Mouse (Mus musculus) hindbrain, embryonic 16.5 days (tissue): Measurements from ENCODE around the gene Mapk11. TPM values are rescaled to one million over a fixed set of nuclear protein-coding genes. Genes with fewer than 3 reads are reported as not detected.

Experiments
- ATAC-seq: fragments of 200-750 bp; cut with Nextera tagmentation; 2 replicates; pipeline ENCODE4 v1.8.0; 2017; ENCODE audit warnings: moderate TSS enrichment, moderate library complexity
- H3K27ac ChIP-seq: fragments of 300-500 bp; sonication (generic); 2 replicates; pipeline ENCODE4 v1.5.1; 2014; ENCODE audit warnings: low read depth, mild to moderate bottlenecking, control low read depth, low read length, moderate library complexity
- H3K27me3 ChIP-seq: fragments of 300-500 bp; sonication (generic); replicated peaks from 2 replicates; pipeline ENCODE4 v1.6.1; 2014; ENCODE audit warnings: low read length; ENCODE audit not compliant: control insufficient read depth, insufficient read depth
- H3K36me3 ChIP-seq: fragments of 300-500 bp; sonication (generic); 2 replicates; pipeline ENCODE4 v1.6.1; 2014; ENCODE audit warnings: mild to moderate bottlenecking, low read length, moderate library complexity, mixed read lengths; ENCODE audit not compliant: control insufficient read depth, insufficient read depth
- H3K4me1 ChIP-seq: fragments of 300-500 bp; sonication (generic); 2 replicates; pipeline ENCODE4 v1.6.1; 2014; ENCODE audit warnings: low read depth, low read length; ENCODE audit not compliant: control insufficient read depth, insufficient read depth
- H3K4me2 ChIP-seq: fragments of 300-500 bp; sonication (generic); 2 replicates; pipeline ENCODE4 v1.6.1; 2014; ENCODE audit warnings: mild to moderate bottlenecking, low read length, control low read depth, moderate library complexity
- H3K4me3 ChIP-seq: fragments of 300-500 bp; sonication (generic); 2 replicates; pipeline ENCODE4 v1.5.1; 2014; ENCODE audit warnings: mild to moderate bottlenecking, low read length, control low read depth, moderate library complexity
- H3K9ac ChIP-seq: fragments of 300-500 bp; sonication (generic); 2 replicates; pipeline ENCODE4 v1.6.1; 2014; ENCODE audit warnings: low read depth, mild to moderate bottlenecking, control low read depth, low read length, moderate library complexity
- H3K9me3 ChIP-seq: fragments of 300-500 bp; sonication (generic); 2 replicates; pipeline ENCODE4 v1.6.1; 2014; ENCODE audit warnings: mild to moderate bottlenecking, low read length, moderate library complexity; ENCODE audit not compliant: control insufficient read depth
- WGBS: fragments of 180-500 bp; shearing (Covaris S2); extraction: QIAGEN DNeasy Blood & Tissue Kit; methylation state at CpG from one replicate; pipeline ENCODE4 v1.1.7; 2014; 5-methylcytosine and 5-hydroxymethylcytosine counted together
- polyA plus RNA-seq: library from polyadenylated mRNA; unstranded; fragments of >200 nt; fragmentation: Nextera tagmentation; extraction: Ambion mirVana; gene quantifications from 2 replicates; pipeline ENCODE4 v1.2.1, GENCODE M21; 2015

Mapk11 gene
- polyA plus RNA-seq, 1 experiment from 2014 or later = 23.7 TPM

DNA sequence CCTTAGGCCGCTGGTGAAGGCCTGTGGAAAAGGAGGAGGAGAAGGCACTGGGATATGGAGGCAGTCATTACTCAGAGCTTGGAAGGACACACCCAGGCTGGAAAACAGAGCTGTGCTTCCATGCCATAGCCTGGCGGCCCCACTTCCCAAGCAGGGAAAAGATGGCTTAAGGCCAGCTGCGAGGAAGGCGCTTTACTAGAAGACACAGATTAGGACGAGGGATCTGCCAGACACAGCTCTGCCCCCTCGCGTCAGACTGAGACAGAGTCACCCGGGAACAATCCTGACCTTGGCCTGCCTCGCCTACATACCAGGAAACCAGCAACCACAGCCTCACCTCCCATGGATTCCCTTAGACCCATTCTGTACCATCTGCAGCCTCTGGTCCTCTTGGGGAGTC is 39.3 kb downstream of the Mapk11 start:
- Histone ChIP-seq H3K36me3 (peaks cover 52% of the 10 kb centered on the region), H3K27ac (no peak overlapping the region), H3K4me3 (no peak overlapping the region), H3K27me3 (no peaks in the 10 kb centered on the region), H3K9me3 (no peaks in the 10 kb centered on the region), H3K4me2 (no peak overlapping the region), H3K4me1 (no peaks in the 10 kb centered on the region), H3K9ac (no peak overlapping the region)
- WGBS = 88% methylated on average over 9 of the region's 9 CpGs
- no peak for ATAC-seq

DNA sequence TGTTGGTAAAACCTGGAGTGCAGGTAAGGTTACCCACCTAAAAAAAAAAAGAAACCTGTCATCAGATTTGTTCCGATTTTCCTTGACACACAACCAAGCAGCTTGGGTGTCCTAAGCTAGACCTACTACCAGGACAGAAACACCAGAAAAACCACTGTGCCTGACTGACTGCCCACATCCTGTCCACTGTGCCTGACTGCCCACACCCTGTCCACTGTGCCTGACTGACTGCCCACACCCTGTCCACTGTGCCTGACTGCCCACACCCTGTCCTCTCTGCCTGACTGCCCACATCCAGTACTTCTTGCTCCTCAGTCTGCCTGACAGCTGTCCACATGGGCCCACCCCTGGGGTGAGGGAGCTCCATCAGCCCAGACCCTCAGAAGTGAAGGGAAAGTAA is 42.5 kb downstream of the Mapk11 start:
- WGBS = 86% methylated on average over 1 of the region's 1 CpGs
- Histone ChIP-seq H3K4me2 (no peak overlapping the region), H3K9me3 (no peaks in the 10 kb centered on the region), H3K4me3 (no peak overlapping the region), H3K36me3 (peaks cover 64% of the 10 kb centered on the region), H3K27me3 (no peaks in the 10 kb centered on the region), H3K4me1 (no peaks in the 10 kb centered on the region), H3K9ac (no peak overlapping the region), H3K27ac (no peak overlapping the region)
- ATAC-seq = no peak

DNA sequence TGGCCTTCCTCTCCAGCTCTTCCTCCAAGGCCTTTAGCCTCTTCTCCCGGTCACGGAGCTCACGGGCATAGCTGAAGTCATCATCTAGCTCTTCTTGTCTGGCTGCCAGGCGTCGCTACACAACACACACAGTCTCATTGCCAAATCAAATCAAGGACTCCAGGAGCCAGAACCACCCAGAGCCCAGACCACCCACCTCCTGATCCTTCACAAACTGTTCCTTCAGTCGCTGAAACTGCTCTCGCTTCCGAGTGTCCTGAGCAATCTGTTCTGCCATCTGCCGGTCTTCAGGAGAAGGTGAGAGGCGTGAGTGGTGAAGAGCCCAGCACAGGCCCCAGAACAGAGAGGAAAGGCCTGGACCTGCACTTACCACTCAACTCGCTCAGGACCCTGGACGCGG is 43.4 kb downstream of the Mapk11 start:
- H3K4me3 ChIP-seq = no peak overlapping the region
- WGBS = 92% methylated on average over 13 of the region's 13 CpGs
- no peak overlapping the region for H3K27ac ChIP-seq
- peaks cover 70% of the 10 kb centered on the region for H3K36me3 ChIP-seq
- no peaks in the 10 kb centered on the region for H3K9me3 ChIP-seq
- no peak for ATAC-seq
- H3K4me2 ChIP-seq = no peak overlapping the region
- no peaks in the 10 kb centered on the region for H3K4me1 ChIP-seq
- H3K9ac ChIP-seq = no peak overlapping the region; the same call in 1 of the 2 replicates
- no peaks in the 10 kb centered on the region for H3K27me3 ChIP-seq

DNA sequence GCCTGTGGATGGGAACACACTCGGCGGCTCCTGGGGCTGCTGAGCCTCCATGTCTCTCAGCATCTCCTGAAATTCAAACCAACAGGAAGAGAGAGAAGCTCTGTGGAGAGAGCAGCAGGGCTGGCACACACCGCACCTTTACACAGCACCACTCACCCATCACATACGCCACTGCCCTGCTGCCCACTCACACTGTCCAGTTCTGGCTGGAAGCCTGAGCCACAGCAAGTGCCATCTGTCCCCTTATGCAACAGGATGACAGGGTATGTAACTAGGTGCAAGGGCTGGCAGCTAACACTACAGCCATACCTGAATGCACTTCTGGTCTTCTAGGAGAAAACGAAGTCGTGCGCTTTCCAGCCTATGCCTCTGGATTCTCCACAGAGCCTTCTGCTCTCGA is 45.0 kb downstream of the Mapk11 start:
- Histone ChIP-seq H3K4me3 (no peak overlapping the region), H3K4me1 (no peaks in the 10 kb centered on the region), H3K27me3 (no peaks in the 10 kb centered on the region), H3K9me3 (no peaks in the 10 kb centered on the region), H3K9ac (no peak overlapping the region), H3K36me3 (peaks cover 74% of the 10 kb centered on the region), H3K27ac (no peak overlapping the region), H3K4me2 (no peak overlapping the region)
- ATAC-seq = no peak
- whole genome bisulfite sequencing = 93% methylated on average over 8 of the region's 8 CpGs

DNA sequence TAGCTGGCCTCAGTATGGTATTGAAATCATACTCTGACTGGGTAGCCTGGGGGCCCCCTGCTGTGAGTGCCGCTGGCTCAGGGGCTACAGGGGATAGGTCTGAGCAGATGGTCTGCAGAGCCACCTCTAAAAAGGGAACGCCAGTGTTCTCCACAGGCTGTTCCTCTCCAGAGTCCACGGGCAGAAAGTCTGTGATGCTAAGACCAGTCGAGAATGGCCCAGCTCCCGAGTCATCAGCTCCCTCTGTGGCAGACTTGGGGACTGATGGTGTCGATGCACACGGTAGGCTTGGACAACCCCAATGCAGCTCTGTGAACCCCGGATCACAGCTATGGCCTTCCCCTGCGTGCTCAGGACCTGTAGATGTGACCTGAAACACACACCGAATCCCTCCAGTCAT is 45.5 kb downstream of the Mapk11 start:
- no peak overlapping the region for H3K27ac ChIP-seq
- no peak overlapping the region for H3K4me3 ChIP-seq
- WGBS = 81% methylated on average over 10 of the region's 10 CpGs
- H3K9me3 ChIP-seq = no peaks in the 10 kb centered on the region
- no peaks in the 10 kb centered on the region for H3K27me3 ChIP-seq
- no peak overlapping the region for H3K4me2 ChIP-seq
- no peaks in the 10 kb centered on the region for H3K4me1 ChIP-seq
- no peak for ATAC-seq
- no peak overlapping the region for H3K9ac ChIP-seq
- H3K36me3 ChIP-seq = peaks cover 73% of the 10 kb centered on the region

DNA sequence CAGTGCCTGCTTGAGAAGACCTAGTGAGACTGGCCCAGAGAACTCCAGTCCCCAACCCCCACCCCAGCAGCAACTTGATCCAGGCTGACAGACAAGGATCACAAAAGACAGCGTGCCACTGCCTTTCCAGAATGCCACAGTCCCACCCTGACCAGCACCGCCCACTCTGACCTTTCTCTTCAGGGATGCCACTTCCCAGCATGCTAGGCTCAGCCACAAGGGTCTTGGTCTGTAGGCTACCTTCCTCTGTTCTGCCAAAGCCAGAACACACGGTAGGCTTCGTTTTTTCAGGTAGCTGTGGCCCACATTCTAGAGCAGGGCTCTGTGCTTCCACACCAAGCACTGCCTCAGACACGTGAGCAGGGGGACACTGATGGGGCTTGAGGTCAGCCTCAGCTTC is 46.8 kb downstream of the Mapk11 start:
- ATAC-seq = no peak
- no peak overlapping the region for H3K4me3 ChIP-seq
- H3K9ac ChIP-seq = no peak overlapping the region
- H3K27ac ChIP-seq = no peak overlapping the region
- no peak overlapping the region for H3K4me2 ChIP-seq
- H3K36me3 ChIP-seq = peaks cover 74% of the 10 kb centered on the region
- H3K9me3 ChIP-seq = no peaks in the 10 kb centered on the region
- H3K4me1 ChIP-seq = no peaks in the 10 kb centered on the region
- H3K27me3 ChIP-seq = no peaks in the 10 kb centered on the region
- 42% methylated on average over 5 of the region's 5 CpGs for WGBS

DNA sequence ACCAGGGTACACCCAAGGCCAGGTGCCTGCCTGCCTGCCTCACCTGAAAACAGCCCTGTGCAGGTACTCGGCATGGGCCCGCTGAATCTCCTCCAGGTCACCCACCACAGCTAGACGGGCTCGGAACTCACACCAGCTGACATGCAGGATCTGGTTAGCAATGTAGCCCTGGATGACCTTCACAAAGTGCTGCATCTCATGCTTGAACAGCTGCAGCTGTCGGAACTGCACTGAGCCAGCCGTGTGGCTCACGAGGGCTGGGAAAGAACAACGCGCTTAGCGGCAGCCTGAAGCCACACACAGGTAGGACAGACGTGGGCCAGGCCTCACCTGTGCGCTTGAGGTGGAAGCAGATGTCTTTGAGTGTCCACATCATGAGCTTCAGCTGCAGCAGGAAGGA is 48.6 kb downstream of the Mapk11 start:
- H3K36me3 ChIP-seq = peaks cover 78% of the 10 kb centered on the region
- H3K4me2 ChIP-seq = no peak overlapping the region
- no peaks in the 10 kb centered on the region for H3K4me1 ChIP-seq
- H3K9me3 ChIP-seq = no peaks in the 10 kb centered on the region
- no peaks in the 10 kb centered on the region for H3K27me3 ChIP-seq
- H3K9ac ChIP-seq = no peak overlapping the region
- H3K4me3 ChIP-seq = no peak overlapping the region
- no peak overlapping the region for H3K27ac ChIP-seq
- no peak for ATAC-seq
- WGBS = 87% methylated on average over 12 of the region's 12 CpGs

DNA sequence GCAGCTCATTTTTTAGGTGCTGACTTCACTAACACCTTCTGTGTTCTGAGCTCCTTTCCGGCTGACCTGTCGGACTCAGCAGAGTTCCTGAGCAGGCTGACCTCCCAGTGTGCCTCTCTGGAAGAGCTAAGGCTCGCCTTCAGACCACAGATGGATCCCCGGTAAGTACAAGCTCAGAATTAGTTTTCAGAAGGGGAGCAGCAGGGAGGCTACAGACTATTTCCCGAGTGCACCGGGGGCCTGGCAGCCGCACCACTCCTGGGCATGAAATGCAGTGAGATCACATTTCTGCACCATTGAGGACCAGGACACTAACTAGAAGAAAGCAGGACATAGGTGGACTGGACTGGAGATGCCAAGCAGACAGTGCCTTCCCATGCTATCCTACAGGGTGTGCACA is 50.8 kb downstream of the Mapk11 start:
- no peaks in the 10 kb centered on the region for H3K27me3 ChIP-seq
- 89% methylated on average over 7 of the region's 7 CpGs for WGBS
- no peak overlapping the region for H3K9ac ChIP-seq
- no peak overlapping the region for H3K4me3 ChIP-seq
- no peaks in the 10 kb centered on the region for H3K9me3 ChIP-seq
- H3K36me3 ChIP-seq = peaks cover 79% of the 10 kb centered on the region
- no peak for ATAC-seq
- H3K4me1 ChIP-seq = no peaks in the 10 kb centered on the region
- no peak overlapping the region for H3K27ac ChIP-seq
- H3K4me2 ChIP-seq = no peak overlapping the region

DNA sequence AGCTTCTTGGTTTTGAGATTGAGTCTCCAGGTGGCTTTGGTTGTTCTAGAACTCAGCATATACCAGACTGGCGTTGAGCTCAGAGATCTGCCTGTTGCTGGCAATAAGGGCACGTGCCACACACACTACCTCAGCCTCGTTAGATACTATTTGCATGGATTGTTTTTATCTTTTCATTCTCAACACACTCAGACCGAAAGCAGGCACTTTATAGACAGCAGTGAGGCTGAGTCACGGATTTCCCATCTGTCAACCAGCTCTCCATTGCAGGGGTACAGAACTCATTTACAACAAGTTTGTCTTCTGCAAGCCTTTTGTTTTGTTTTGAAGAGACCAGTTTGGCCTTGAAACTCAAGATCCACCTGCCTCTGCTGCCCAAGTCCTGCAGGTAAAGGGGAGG is 52.0 kb downstream of the Mapk11 start:
- H3K9me3 ChIP-seq = no peaks in the 10 kb centered on the region
- no peak overlapping the region for H3K4me2 ChIP-seq
- 93% methylated on average over 5 of the region's 5 CpGs for WGBS
- H3K4me3 ChIP-seq = no peak overlapping the region
- H3K27ac ChIP-seq = no peak overlapping the region
- H3K9ac ChIP-seq = no peak overlapping the region
- H3K4me1 ChIP-seq = no peaks in the 10 kb centered on the region
- peaks cover 78% of the 10 kb centered on the region for H3K36me3 ChIP-seq
- no peaks in the 10 kb centered on the region for H3K27me3 ChIP-seq
- ATAC-seq = no peak
